ENCODE assay signal across 15 mouse cellular contexts in the genomic region with DNA sequence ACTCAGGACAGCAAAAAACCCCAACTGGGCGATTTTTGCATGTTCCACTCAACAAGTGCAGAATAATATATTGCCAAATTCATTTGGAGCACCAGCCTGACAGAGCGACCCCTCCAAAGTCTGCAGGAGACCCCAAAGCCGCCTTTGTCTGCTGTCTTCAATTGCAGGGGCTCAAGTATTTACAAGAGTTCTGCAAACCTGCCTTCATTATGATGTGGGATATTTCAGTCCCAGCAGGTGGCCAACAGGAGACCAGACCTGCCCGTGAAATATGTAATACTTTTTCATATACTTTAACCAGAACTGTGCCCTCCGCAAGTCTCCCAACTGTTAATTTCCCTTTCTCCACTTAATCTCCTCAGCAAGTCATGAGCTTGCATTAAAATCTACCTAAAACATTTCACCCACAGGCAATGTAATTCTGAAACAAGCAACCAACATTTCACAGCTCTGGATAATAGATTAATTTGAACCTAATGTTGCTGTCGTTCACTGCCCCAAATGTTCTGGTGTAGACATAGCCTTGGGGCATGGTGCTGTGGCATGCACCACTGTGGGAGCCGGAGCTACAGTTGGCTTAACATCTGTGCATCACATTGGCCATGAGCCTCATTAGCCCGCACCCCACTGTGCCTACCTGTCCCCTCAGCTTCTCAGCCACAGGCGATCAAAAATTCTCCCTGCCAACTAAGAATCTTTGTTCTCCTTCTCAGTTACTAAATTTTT.
DNase-seq lines count a peak whose midpoint lies in the region; ATAC-seq and TF ChIP-seq lines count a peak whose summit lies in the region.
"Had no signal": no experiment of that assay in that cellular context is flagged by ENCODE, and none has a peak within 500 bp of the region (broad histone marks: within the 10 kb centered on the region; RNA-seq: fewer than 3 reads in every experiment).

No protein-coding gene starts in this region.

- no peaks in the 10 kb centered on the region for H3K4me1 ChIP-seq in forebrain, embryonic 11.5 days (replicated peaks; ENCODE audit: control insufficient read depth, insufficient read depth, low read length)
- H3K4me1 ChIP-seq in forebrain, embryonic 16.5 days (replicated peaks; ENCODE audit: control insufficient read depth, insufficient read depth, low read length): no peaks in the 10 kb centered on the region
- no peaks in the 10 kb centered on the region for H3K4me1 ChIP-seq in midbrain, embryonic 15.5 days
- no peaks in the 10 kb centered on the region for H3K4me1 ChIP-seq in midbrain, postnatal 0 days (ENCODE audit: insufficient read depth, low read length)
- peaks cover 22% of the 10 kb centered on the region for H3K4me1 ChIP-seq in kidney, postnatal 0 days (replicated peaks; ENCODE audit: insufficient read depth, low read length)
- H3K4me1 ChIP-seq in limb, embryonic 15.5 days: peaks cover 18% of the 10 kb centered on the region
- H3K4me1 ChIP-seq: hindbrain, embryonic 15.5 days; neural tube, embryonic 15.5 days had no signal

- 53% methylated on average over 9 of the region's 9 CpGs for WGBS in forebrain, embryonic 11.5 days
- 61% methylated on average over 9 of the region's 9 CpGs for WGBS in forebrain, embryonic 16.5 days
- 60% methylated on average over 9 of the region's 9 CpGs for WGBS in midbrain, embryonic 15.5 days
- 60% methylated on average over 9 of the region's 9 CpGs for WGBS in midbrain, postnatal 0 days
- 64% methylated on average over 9 of the region's 9 CpGs for WGBS in kidney, postnatal 0 days
- WGBS in limb, embryonic 15.5 days: 32% methylated on average over 9 of the region's 9 CpGs

- H3K9me3 ChIP-seq in forebrain, embryonic 11.5 days (ENCODE audit: control insufficient read depth, low read length): no peaks in the 10 kb centered on the region
- no peaks in the 10 kb centered on the region for H3K9me3 ChIP-seq in forebrain, embryonic 16.5 days (ENCODE audit: control insufficient read depth, low read length)
- H3K9me3 ChIP-seq in midbrain, embryonic 15.5 days: no peaks in the 10 kb centered on the region
- no peaks in the 10 kb centered on the region for H3K9me3 ChIP-seq in midbrain, postnatal 0 days (ENCODE audit: low read length)
- no peaks in the 10 kb centered on the region for H3K9me3 ChIP-seq in kidney, postnatal 0 days (replicated peaks; ENCODE audit: low read length)
- no peaks in the 10 kb centered on the region for H3K9me3 ChIP-seq in limb, embryonic 15.5 days
- H3K9me3 ChIP-seq: hindbrain, embryonic 15.5 days; neural tube, embryonic 15.5 days had no signal

- ATAC-seq in forebrain, embryonic 11.5 days (replicated peaks; ENCODE audit: low FRiP score): no peak
- no peak for ATAC-seq in forebrain, embryonic 16.5 days
- 0 out of 2 replicates have a peak, but pooled peaks have one; percentile 37 for ATAC-seq in midbrain, embryonic 15.5 days (replicated peaks)
- ATAC-seq in midbrain, postnatal 0 days (ENCODE audit: low FRiP score): no peak
- 0 out of 2 replicates have a peak, but pooled peaks have one; percentile 57 for ATAC-seq in kidney, postnatal 0 days (replicated peaks; ENCODE audit: low FRiP score, low read depth)
- no peak for ATAC-seq in limb, embryonic 15.5 days (ENCODE audit: insufficient number of reproducible peaks, low FRiP score, low TSS enrichment, low read depth)

- H3K4me3 ChIP-seq in forebrain, embryonic 11.5 days (ENCODE audit: low read depth, low read length): no peak overlapping the region
- no peak overlapping the region for H3K4me3 ChIP-seq in forebrain, embryonic 16.5 days (replicated peaks; ENCODE audit: low read length)
- H3K4me3 ChIP-seq in midbrain, embryonic 15.5 days: no peak overlapping the region
- H3K4me3 ChIP-seq in midbrain, postnatal 0 days (ENCODE audit: low read depth, low read length): no peak overlapping the region
- no peak overlapping the region for H3K4me3 ChIP-seq in kidney, postnatal 0 days (replicated peaks; ENCODE audit: low read depth, low read length)
- no peak overlapping the region for H3K4me3 ChIP-seq in limb, embryonic 15.5 days
- H3K4me3 ChIP-seq: erythroblast, embryonic 14.5 days; hindbrain, embryonic 15.5 days; layer of hippocampus, adult 2 months; neural tube, embryonic 15.5 days had no signal

- no peaks in the 10 kb centered on the region for H3K27me3 ChIP-seq in forebrain, embryonic 11.5 days (ENCODE audit: control insufficient read depth, insufficient read depth, low read length)
- H3K27me3 ChIP-seq in forebrain, embryonic 16.5 days (replicated peaks; ENCODE audit: control insufficient read depth, insufficient read depth, low read length): no peaks in the 10 kb centered on the region
- no peaks in the 10 kb centered on the region for H3K27me3 ChIP-seq in midbrain, embryonic 15.5 days (replicated peaks)
- no peaks in the 10 kb centered on the region for H3K27me3 ChIP-seq in midbrain, postnatal 0 days (ENCODE audit: insufficient read depth, low read length)
- no peaks in the 10 kb centered on the region for H3K27me3 ChIP-seq in kidney, postnatal 0 days (ENCODE audit: insufficient read depth, low read length)
- H3K27me3 ChIP-seq in limb, embryonic 15.5 days: no peaks in the 10 kb centered on the region
- H3K27me3 ChIP-seq: hindbrain, embryonic 15.5 days; neural tube, embryonic 15.5 days had no signal

- peak; percentile 52 for DNase-seq in forebrain, embryonic 11.5 days (ENCODE audit: low spot score)
- no peak for DNase-seq in midbrain, postnatal 0 days (ENCODE audit: low spot score)
- DNase-seq in kidney, postnatal 0 days (ENCODE audit: low spot score): no peak
- no peak for DNase-seq in cerebellum, postnatal 36 days
- DNase-seq in cerebellum, postnatal 4 days (ENCODE audit: low spot score in 2 of 2): no peak
- DNase-seq: adrenal gland, adult 8-10 months; right cerebral cortex, postnatal 25 days; thymus, postnatal 14 days had no signal

- no peak for TF ChIP-seq CTCF in midbrain, postnatal 0 days (IDR thresholded peaks at IDR 0.05)
- TF ChIP-seq CTCF in kidney, postnatal 0 days (IDR thresholded peaks at IDR 0.05; ENCODE audit: low read depth): no peak

- H3K36me3 ChIP-seq in forebrain, embryonic 11.5 days (ENCODE audit: control insufficient read depth, insufficient read depth, low read length): no peaks in the 10 kb centered on the region
- H3K36me3 ChIP-seq in forebrain, embryonic 16.5 days (ENCODE audit: control insufficient read depth, insufficient read depth): no peaks in the 10 kb centered on the region
- no peaks in the 10 kb centered on the region for H3K36me3 ChIP-seq in midbrain, embryonic 15.5 days (replicated peaks)
- H3K36me3 ChIP-seq in midbrain, postnatal 0 days (ENCODE audit: insufficient read depth, low read length): no peaks in the 10 kb centered on the region
- no peaks in the 10 kb centered on the region for H3K36me3 ChIP-seq in kidney, postnatal 0 days (ENCODE audit: insufficient read depth, low read length)
- no peaks in the 10 kb centered on the region for H3K36me3 ChIP-seq in limb, embryonic 15.5 days
- H3K36me3 ChIP-seq: hindbrain, embryonic 15.5 days; neural tube, embryonic 15.5 days had no signal

- H3K4me2 ChIP-seq in forebrain, embryonic 11.5 days (ENCODE audit: low read depth, low read length, severe bottlenecking): no peak overlapping the region
- H3K4me2 ChIP-seq in forebrain, embryonic 16.5 days (ENCODE audit: low read length): no peak overlapping the region
- H3K4me2 ChIP-seq in midbrain, embryonic 15.5 days: no peak overlapping the region
- no peak overlapping the region for H3K4me2 ChIP-seq in midbrain, postnatal 0 days (ENCODE audit: low read depth, low read length, poor library complexity, severe bottlenecking)
- H3K4me2 ChIP-seq in kidney, postnatal 0 days (ENCODE audit: low read length): no peak overlapping the region
- no peak overlapping the region for H3K4me2 ChIP-seq in limb, embryonic 15.5 days
- H3K4me2 ChIP-seq: hindbrain, embryonic 15.5 days; neural tube, embryonic 15.5 days had no signal

- H3K9ac ChIP-seq in forebrain, embryonic 11.5 days (ENCODE audit: low read length): no peak overlapping the region
- no peak overlapping the region for H3K9ac ChIP-seq in forebrain, embryonic 16.5 days (replicated peaks; ENCODE audit: low read depth, low read length)
- H3K9ac ChIP-seq in midbrain, embryonic 15.5 days: no peak overlapping the region
- H3K9ac ChIP-seq in midbrain, postnatal 0 days (replicated peaks; ENCODE audit: low read length, poor library complexity, severe bottlenecking): no peak overlapping the region
- no peak overlapping the region for H3K9ac ChIP-seq in kidney, postnatal 0 days (ENCODE audit: low read depth, low read length)
- H3K9ac ChIP-seq in limb, embryonic 15.5 days: no peak overlapping the region
- H3K9ac ChIP-seq: hindbrain, embryonic 15.5 days; neural tube, embryonic 15.5 days had no signal

- H3K27ac ChIP-seq in forebrain, embryonic 11.5 days (ENCODE audit: low read depth, low read length): no peak overlapping the region
- no peak overlapping the region for H3K27ac ChIP-seq in forebrain, embryonic 16.5 days (ENCODE audit: low read length)
- H3K27ac ChIP-seq in midbrain, embryonic 15.5 days: no peak overlapping the region
- no peak overlapping the region for H3K27ac ChIP-seq in midbrain, postnatal 0 days (ENCODE audit: low read depth, low read length)
- peak overlapping the region; percentile 64 for H3K27ac ChIP-seq in kidney, postnatal 0 days
- H3K27ac ChIP-seq in limb, embryonic 15.5 days: peak overlapping the region; percentile 14
- H3K27ac ChIP-seq: hindbrain, embryonic 15.5 days; layer of hippocampus, adult 2 months; neural tube, embryonic 15.5 days had no signal

Comparison
In these comparisons a context has a peak if more than half of its experiments do, and no peak if none do; other contexts are left out.
1. ATAC-seq: peak in midbrain, embryonic 15.5 days (single experiment) and kidney, postnatal 0 days (single experiment); none in forebrain, embryonic 11.5 days (single experiment), forebrain, embryonic 16.5 days (single experiment), midbrain, postnatal 0 days (single experiment) and limb, embryonic 15.5 days (single experiment).
2. H3K27ac ChIP-seq: peak in kidney, postnatal 0 days (single experiment) and limb, embryonic 15.5 days (single experiment); none in forebrain, embryonic 11.5 days (single experiment), forebrain, embryonic 16.5 days (single experiment), midbrain, embryonic 15.5 days (single experiment) and midbrain, postnatal 0 days (single experiment).